Mouse (Mus musculus): ENCODE results near the gene Rasgef1c.
A peak's percentile ranks its signal among the peaks of the same experiment; 100 is the strongest.

DNA sequence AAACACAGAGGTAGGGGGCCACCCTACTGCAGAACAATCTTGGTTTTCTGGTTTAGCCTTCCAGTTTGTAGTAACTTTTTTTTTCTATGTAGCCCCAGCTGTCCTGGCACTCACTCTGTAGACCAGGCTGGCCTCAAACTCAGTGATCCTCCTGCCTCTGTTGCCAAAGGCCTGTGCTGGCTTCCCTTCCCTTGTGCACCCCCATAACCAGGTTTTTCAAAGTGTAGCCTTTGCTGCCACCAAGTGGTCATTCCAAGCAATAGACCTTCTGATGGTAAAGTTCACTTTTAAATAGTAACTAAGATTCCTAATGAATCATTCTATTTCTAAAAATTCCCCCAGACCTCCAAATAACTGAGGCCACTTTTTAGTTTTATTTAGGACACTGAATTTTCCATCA, 31.9 kb upstream of the Rasgef1c start:
- TF ChIP-seq CHD1 (IDR thresholded peaks at IDR 0.05; ENCODE audit: low read depth, low read length) = no peak
- peak; percentile 64 to 97 (median 73) for TF ChIP-seq CTCF (IDR thresholded peaks at IDR 0.05 in 2 of 3, conservative IDR thresholded peaks at IDR 0.05 in 1 of 3; ENCODE audit: control insufficient read depth in 1 of 3, insufficient read depth in 1 of 3, low read depth in 2 of 3, low read length in 3 of 3, poor library complexity in 1 of 3, severe bottlenecking in 1 of 3)
- TF ChIP-seq ZKSCAN1 (IDR thresholded peaks at IDR 0.05; ENCODE audit: low read depth, low read length) = no peak
- TF ChIP-seq MEF2A (IDR thresholded peaks at IDR 0.05; ENCODE audit: extremely low read depth, insufficient replicate concordance, low read depth, low read length, poor library complexity, severe bottlenecking) = no peak
- no peak for TF ChIP-seq E2F4 (IDR thresholded peaks at IDR 0.05; ENCODE audit: borderline replicate concordance, low read depth, low read length)
- no peak for TF ChIP-seq POLR2AphosphoS5 (IDR thresholded peaks at IDR 0.05; ENCODE audit: borderline replicate concordance, low read depth, low read length)
- TF ChIP-seq MAX (IDR thresholded peaks at IDR 0.05; ENCODE audit: low read length) = no peak
- no peak for TF ChIP-seq ZMIZ1 (IDR thresholded peaks at IDR 0.05; ENCODE audit: low read depth, low read length)

All from MEL (cell line).